Mouse (Mus musculus) embryonic facial prominence, embryonic 10.5 days (tissue): ENCODE measurements at regions not wholly inside any gene's neighbourhood (a gene's known extent, or its start where the extent isn't known, plus 50 kb on each side); places are given as distances from the start of the nearest gene placed in this dataset.

Source experiments
- DNase-seq: peaks from one replicate; pipeline ENCODE4 v3.0.0-alpha.2; 2017; ENCODE audit warnings: low spot score
- H3K27ac ChIP-seq: fragments of 300-500 bp; sonication (generic); replicated peaks from 2 replicates; pipeline ENCODE4 v1.5.1; 2016; ENCODE audit warnings: mild to moderate bottlenecking
- H3K27me3 ChIP-seq: fragments of 300-500 bp; sonication (generic); replicated peaks from 2 replicates; pipeline ENCODE4 v1.6.1; 2016; ENCODE audit warnings: low read depth, mild to moderate bottlenecking; ENCODE audit not compliant: poor library complexity, severe bottlenecking
- H3K36me3 ChIP-seq: fragments of 300-500 bp; sonication (generic); replicated peaks from 2 replicates; pipeline ENCODE4 v1.6.1; 2016; ENCODE audit warnings: mild to moderate bottlenecking, moderate library complexity
- H3K4me1 ChIP-seq: fragments of 300-500 bp; sonication (generic); 2 replicates; pipeline ENCODE4 v1.6.1; 2016
- H3K4me3 ChIP-seq: fragments of 300-500 bp; sonication (generic); 2 replicates; pipeline ENCODE4 v1.5.1; 2016; ENCODE audit warnings: mild to moderate bottlenecking, moderate library complexity
- H3K9me3 ChIP-seq: fragments of 300-500 bp; sonication (generic); 2 replicates; pipeline ENCODE4 v1.6.1; 2016; ENCODE audit warnings: mild to moderate bottlenecking
- WGBS: fragments of 180-500 bp; shearing (Covaris S2); methylation state at CpG from one replicate; pipeline ENCODE4 v1.1.7; 2016; 5-methylcytosine and 5-hydroxymethylcytosine counted together

GRCm38 (mm10) chr4:142758102-142758501, 454.7 kb downstream of the Prdm2 start:
- WGBS, result 82% methylated on average over 3 of the region's 3 CpGs
- Histone ChIP-seq H3K4me1 (peaks cover 23% of the 10 kb centered on the region), H3K9me3 (no peaks in the 10 kb centered on the region), H3K27me3 (peaks cover 15% of the 10 kb centered on the region), H3K27ac (no peak overlapping the region), H3K4me3 (no peak overlapping the region), H3K36me3 (no peaks in the 10 kb centered on the region)
- DNase-seq, result no peak

GRCm38 (mm10) chr4:142756332-142756731, 456.5 kb downstream of the Prdm2 start:
- DNase-seq, result no peak
- Histone ChIP-seq H3K9me3 (no peaks in the 10 kb centered on the region), H3K36me3 (no peaks in the 10 kb centered on the region), H3K27ac (no peak overlapping the region), H3K4me3 (no peak overlapping the region), H3K4me1 (peaks cover 20% of the 10 kb centered on the region), H3K27me3 (peaks cover 30% of the 10 kb centered on the region)
- WGBS, result 67% methylated on average over 6 of the region's 6 CpGs

GRCm38 (mm10) chr4:142749918-142750317, 462.9 kb downstream of the Prdm2 start:
- Histone ChIP-seq H3K9me3 (no peaks in the 10 kb centered on the region), H3K4me1 (peaks cover 17% of the 10 kb centered on the region)
- WGBS, result 20% methylated on average over 8 of the region's 8 CpGs

GRCm38 (mm10) chr4:142723554-142723907, 484.3 kb upstream of the Kazn start:
- no peak overlapping the region for H3K4me3 ChIP-seq
- no peaks in the 10 kb centered on the region for H3K36me3 ChIP-seq
- H3K27me3 ChIP-seq, result no peaks in the 10 kb centered on the region
- DNase-seq, result no peak
- peaks cover 10% of the 10 kb centered on the region; the same call in 1 of the 2 replicates for H3K4me1 ChIP-seq
- H3K9me3 ChIP-seq, result no peaks in the 10 kb centered on the region
- H3K27ac ChIP-seq, result no peak overlapping the region
- 93% methylated on average over 4 of the region's 4 CpGs for WGBS

More at GRCm38 (mm10) chr4:142749918-142750317, 462.9 kb downstream of the Prdm2 start:
- Histone ChIP-seq H3K4me3 (no peak overlapping the region), H3K36me3 (no peaks in the 10 kb centered on the region), H3K27ac (no peak overlapping the region; the same call in 1 of the 2 replicates), H3K27me3 (peaks cover 42% of the 10 kb centered on the region)
- peak; percentile 58 for DNase-seq

GRCm38 (mm10) chr4:142722845-142723553, 483.8 kb upstream of the Kazn start:
- no peak overlapping the region for H3K4me3 ChIP-seq
- H3K4me1 ChIP-seq, result peaks cover 10% of the 10 kb centered on the region; the same call in 1 of the 2 replicates
- no peaks in the 10 kb centered on the region for H3K36me3 ChIP-seq
- DNase-seq, result no peak
- WGBS, result 64% methylated on average over 3 of the region's 3 CpGs
- H3K27me3 ChIP-seq, result no peaks in the 10 kb centered on the region
- no peak overlapping the region for H3K27ac ChIP-seq
- H3K9me3 ChIP-seq, result no peaks in the 10 kb centered on the region

- H3K9me3 ChIP-seq, result peaks cover 6% of the 10 kb centered on the region; the same call in 1 of the 2 replicates
- DNase-seq, result no peak
- H3K4me3 ChIP-seq, result no peak overlapping the region
- H3K36me3 ChIP-seq, result no peaks in the 10 kb centered on the region
- no peaks in the 10 kb centered on the region for H3K27me3 ChIP-seq
- WGBS, result 91% methylated on average over 5 of the region's 5 CpGs
- no peak overlapping the region for H3K27ac ChIP-seq
- peaks cover 7% of the 10 kb centered on the region; the same call in 1 of the 2 replicates for H3K4me1 ChIP-seq
Observed at GRCm38 (mm10) chr4:142701606-142702005, 462.4 kb upstream of the Kazn start.

GRCm38 (mm10) chr4:142694926-142695325, 455.7 kb upstream of the Kazn start:
- Histone ChIP-seq H3K36me3 (no peaks in the 10 kb centered on the region), H3K4me3 (no peak overlapping the region), H3K27me3 (no peaks in the 10 kb centered on the region), H3K9me3 (no peaks in the 10 kb centered on the region), H3K27ac (no peak overlapping the region), H3K4me1 (no peaks in the 10 kb centered on the region)
- DNase-seq, result no peak
- WGBS, result 68% methylated on average over 13 of the region's 13 CpGs

GRCm38 (mm10) chr4:142688241-142688640, 449.0 kb upstream of the Kazn start:
- 89% methylated on average over 6 of the region's 6 CpGs for WGBS
- no peaks in the 10 kb centered on the region for H3K36me3 ChIP-seq
- no peaks in the 10 kb centered on the region for H3K4me1 ChIP-seq
- no peak overlapping the region for H3K27ac ChIP-seq
- H3K4me3 ChIP-seq, result no peak overlapping the region
- H3K27me3 ChIP-seq, result no peaks in the 10 kb centered on the region
- DNase-seq, result no peak
- H3K9me3 ChIP-seq, result no peaks in the 10 kb centered on the region

- Histone ChIP-seq H3K27ac (no peak overlapping the region), H3K4me1 (peaks cover 15% of the 10 kb centered on the region), H3K36me3 (no peaks in the 10 kb centered on the region), H3K27me3 (no peaks in the 10 kb centered on the region), H3K4me3 (no peak overlapping the region), H3K9me3 (no peaks in the 10 kb centered on the region)
- no peak for DNase-seq
- WGBS, result 93% methylated on average over 4 of the region's 4 CpGs
Observed at GRCm38 (mm10) chr4:142677426-142677825, 438.2 kb upstream of the Kazn start.

GRCm38 (mm10) chr4:142674641-142675465, 435.7 kb upstream of the Kazn start:
- peak; percentile 65 for DNase-seq
- peak overlapping the region; percentile 3; the same call in 1 of the 2 replicates for H3K27ac ChIP-seq

GRCm38 (mm10) chr4:142671872-142672458, 432.8 kb upstream of the Kazn start:
- Histone ChIP-seq H3K36me3 (no peaks in the 10 kb centered on the region), H3K9me3 (no peaks in the 10 kb centered on the region), H3K27me3 (no peaks in the 10 kb centered on the region), H3K27ac (no peak overlapping the region), H3K4me1 (peaks cover 21% of the 10 kb centered on the region), H3K4me3 (no peak overlapping the region)
- 79% methylated on average over 8 of the region's 8 CpGs for WGBS
- DNase-seq, result no peak

More at GRCm38 (mm10) chr4:142674641-142675465, 435.7 kb upstream of the Kazn start:
- H3K9me3 ChIP-seq, result no peaks in the 10 kb centered on the region
- WGBS, result 63% methylated on average over 22 of the region's 22 CpGs
- no peaks in the 10 kb centered on the region for H3K27me3 ChIP-seq
- no peak overlapping the region for H3K4me3 ChIP-seq
- peaks cover 21% of the 10 kb centered on the region for H3K4me1 ChIP-seq
- H3K36me3 ChIP-seq, result no peaks in the 10 kb centered on the region

GRCm38 (mm10) chr4:142664781-142665180, 425.6 kb upstream of the Kazn start:
- H3K36me3 ChIP-seq, result no peaks in the 10 kb centered on the region
- DNase-seq, result no peak
- H3K4me1 ChIP-seq, result no peaks in the 10 kb centered on the region
- WGBS, result 74% methylated on average over 4 of the region's 4 CpGs
- H3K27ac ChIP-seq, result no peak overlapping the region
- no peak overlapping the region for H3K4me3 ChIP-seq
- H3K27me3 ChIP-seq, result no peaks in the 10 kb centered on the region
- H3K9me3 ChIP-seq, result no peaks in the 10 kb centered on the region
